Mouse (Mus musculus): ENCODE data around the gene Hnf1b. TPM values are rescaled to one million over a fixed set of nuclear protein-coding genes. Genes with fewer than 3 reads are reported as not detected.

The Hnf1b gene
- total and polyA plus RNA-seq, 3 experiments: 0.11 to 3.0 (median 0.42) TPM

DNA sequence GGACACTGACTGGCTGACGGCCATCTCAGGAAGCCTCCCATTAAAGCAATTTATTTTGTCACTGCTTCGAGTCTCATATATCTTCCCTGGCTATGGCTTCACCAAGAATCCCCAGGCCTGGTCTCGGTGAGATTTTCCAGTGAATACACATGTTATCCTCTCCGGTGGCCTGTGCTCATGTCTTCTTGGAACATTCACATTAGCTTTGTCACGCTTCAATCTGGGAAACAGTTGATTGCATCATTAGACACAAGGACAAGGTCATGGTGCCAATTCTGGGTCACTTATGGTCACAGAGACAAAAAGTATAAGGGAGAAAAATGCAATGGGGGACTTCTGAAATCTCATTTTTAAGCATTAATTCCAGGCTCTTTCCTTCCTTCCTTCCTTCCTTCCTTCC, 55.9 kb downstream of the Hnf1b start:
- H3K4me3 ChIP-seq (replicated peaks in 1 of 3; ENCODE audit: low read depth in 2 of 3, low read length in 2 of 3, poor library complexity in 1 of 3): no peak overlapping the region
- no peak overlapping the region for H3K27ac ChIP-seq (ENCODE audit: insufficient read depth, low read depth)
- H3K9ac ChIP-seq (ENCODE audit: insufficient read depth, low read depth): no peak overlapping the region
- no peak for DNase-seq (ENCODE audit: extremely low read depth)
- H3K36me3 ChIP-seq (replicated peaks in 1 of 2; ENCODE audit: control insufficient read depth in 1 of 2, insufficient read depth in 1 of 2, low read length in 1 of 2): peaks cover 0 to 19% of the 10 kb centered on the region in 2 experiments
- no peaks in the 10 kb centered on the region for H3K79me2 ChIP-seq (replicated peaks; ENCODE audit: control insufficient read depth, extremely low read depth, insufficient read depth, poor library complexity, severe bottlenecking)
- dilution Hi-C loops (cut with MboI; ENCODE audit: extremely low pct_ligation_motif_present, extremely low pct_unique_long_range_greater_than_20kb, low sequenced_read_pairs) (no loop called here), in situ Hi-C loops (cut with MboI; ENCODE audit: low pct_ligation_motif_present, low pct_unique_long_range_greater_than_20kb, low sequenced_read_pairs) (no loop called here)
- TF ChIP-seq CHD1 (IDR thresholded peaks at IDR 0.05; ENCODE audit: low read depth, low read length) (no peak), MAZ (IDR thresholded peaks at IDR 0.05; ENCODE audit: low read depth, low read length) (no peak), BHLHE40 (IDR thresholded peaks at IDR 0.05; ENCODE audit: low read depth, low read length) (no peak), NELFE (IDR thresholded peaks at IDR 0.05; ENCODE audit: low read depth, low read length) (no peak), NRF1 (IDR thresholded peaks at IDR 0.05; ENCODE audit: low read depth, low read length) (no peak), PAX5 (IDR thresholded peaks at IDR 0.05; ENCODE audit: low read length) (no peak), ZMIZ1 (IDR thresholded peaks at IDR 0.05; ENCODE audit: low read depth, low read length) (no peak), UBTF (IDR thresholded peaks at IDR 0.05; ENCODE audit: low read depth, low read length) (no peak), MXI1 (IDR thresholded peaks at IDR 0.05; ENCODE audit: low read depth, low read length) (no peak), CHD2 (IDR thresholded peaks at IDR 0.05; ENCODE audit: low read length) (no peak), KAT2A (IDR thresholded peaks at IDR 0.05; ENCODE audit: insufficient replicate concordance, low read length) (no peak), MAX (IDR thresholded peaks at IDR 0.05; ENCODE audit: low read length) (no peak), JUN (IDR thresholded peaks at IDR 0.05; ENCODE audit: insufficient read depth, low read depth, low read length) (no peak), SIN3A (IDR thresholded peaks at IDR 0.05; ENCODE audit: low read length) (no peak), TCF12 (IDR thresholded peaks at IDR 0.05; ENCODE audit: low read depth, low read length) (no peak), ZNF384 (IDR thresholded peaks at IDR 0.05; ENCODE audit: low read depth, low read length) (no peak)
- H3K9me3 ChIP-seq (replicated peaks; ENCODE audit: low read length): no peaks in the 10 kb centered on the region
- H3K4me2 ChIP-seq (ENCODE audit: insufficient read depth, low read depth, poor library complexity, severe bottlenecking): no peak overlapping the region
- no peaks in the 10 kb centered on the region for H3K27me3 ChIP-seq (replicated peaks)
- H3K4me1 ChIP-seq (ENCODE audit: control insufficient read depth in 1 of 2, insufficient read depth in 2 of 2): no peaks in the 10 kb centered on the region

DNA sequence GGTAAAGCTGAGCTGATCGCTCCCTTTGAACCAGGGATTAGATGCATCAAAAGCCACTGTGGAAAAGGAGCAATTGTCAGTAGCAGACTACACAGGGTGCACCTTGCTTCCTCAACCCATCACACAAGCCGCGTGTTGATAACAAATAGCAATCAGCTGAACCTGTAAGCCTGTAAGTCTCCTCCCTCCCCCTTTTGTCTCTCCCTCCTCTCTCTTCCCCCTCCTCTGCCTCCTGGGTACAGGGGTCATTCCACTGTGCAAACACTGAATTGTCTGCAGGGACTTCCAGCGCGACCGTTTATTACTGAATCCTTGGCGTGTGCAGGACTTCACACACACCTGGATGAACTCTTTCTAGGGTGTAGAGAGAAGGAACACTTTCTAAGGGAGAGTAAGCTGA, 58.5 kb downstream of the Hnf1b start:
- H3K4me1 ChIP-seq (ENCODE audit: control insufficient read depth in 1 of 2, insufficient read depth in 2 of 2): no peaks in the 10 kb centered on the region
- no peak overlapping the region for H3K27ac ChIP-seq (ENCODE audit: insufficient read depth, low read depth)
- H3K27me3 ChIP-seq (replicated peaks): peaks cover 4% of the 10 kb centered on the region
- no peak overlapping the region for H3K9ac ChIP-seq (ENCODE audit: insufficient read depth, low read depth)
- TF ChIP-seq CHD2 (IDR thresholded peaks at IDR 0.05; ENCODE audit: low read length) (no peak), RAD21 (IDR thresholded peaks at IDR 0.05; ENCODE audit: low read depth, low read length) (no peak), TBP (conservative IDR thresholded peaks at IDR 0.05; ENCODE audit: low read depth, low read length) (no peak), NELFE (IDR thresholded peaks at IDR 0.05; ENCODE audit: low read depth, low read length) (no peak), POLR2A (IDR thresholded peaks at IDR 0.05; ENCODE audit: low read depth, low read length) (no peak), ZNF384 (IDR thresholded peaks at IDR 0.05; ENCODE audit: low read depth, low read length) (no peak), TCF12 (IDR thresholded peaks at IDR 0.05; ENCODE audit: low read depth, low read length) (no peak), RCOR1 (conservative IDR thresholded peaks at IDR 0.05; ENCODE audit: low read depth, low read length) (no peak), NRF1 (IDR thresholded peaks at IDR 0.05; ENCODE audit: low read depth, low read length) (no peak), ZKSCAN1 (IDR thresholded peaks at IDR 0.05; ENCODE audit: borderline replicate concordance, low read depth, low read length) (no peak), USF1 (IDR thresholded peaks at IDR 0.05; ENCODE audit: low read depth, low read length) (no peak), CTCF (conservative IDR thresholded peaks at IDR 0.05 in 1 of 2, IDR thresholded peaks at IDR 0.05 in 1 of 2; ENCODE audit: low read depth in 2 of 2, low read length in 2 of 2) (no peak), MAX (IDR thresholded peaks at IDR 0.05; ENCODE audit: low read length) (no peak)
- no peaks in the 10 kb centered on the region for H3K9me3 ChIP-seq (replicated peaks; ENCODE audit: low read length)
- peaks cover 0 to 12% of the 10 kb centered on the region in 2 experiments for H3K36me3 ChIP-seq (replicated peaks in 1 of 2; ENCODE audit: control insufficient read depth in 1 of 2, insufficient read depth in 1 of 2, low read length in 1 of 2)
- no peaks in the 10 kb centered on the region for H3K79me2 ChIP-seq (replicated peaks; ENCODE audit: control insufficient read depth, extremely low read depth, insufficient read depth, poor library complexity, severe bottlenecking)
- no peak for DNase-seq (ENCODE audit: extremely low read depth)
- no peak overlapping the region for H3K4me3 ChIP-seq (replicated peaks in 1 of 3; ENCODE audit: low read depth in 2 of 3, low read length in 2 of 3, poor library complexity in 1 of 3)
- no peak overlapping the region for H3K4me2 ChIP-seq (ENCODE audit: insufficient read depth, low read depth, poor library complexity, severe bottlenecking)
- in situ Hi-C loops (cut with MboI; ENCODE audit: low pct_ligation_motif_present, low pct_unique_long_range_greater_than_20kb, low sequenced_read_pairs) (no loop called here), dilution Hi-C loops (cut with MboI; ENCODE audit: extremely low pct_ligation_motif_present, extremely low pct_unique_long_range_greater_than_20kb, low sequenced_read_pairs) (no loop called here)
